Mouse (Mus musculus) forebrain, embryonic 10.5 days (tissue): ENCODE data around the gene Olfr52. TPM values are rescaled to one million over a fixed set of nuclear protein-coding genes. Genes with fewer than 3 reads are reported as not detected.
"Not testable (repeated sequence)": the region's sequence is repeated elsewhere in the genome, so short reads cannot be mapped to it uniquely, and the experiment has no call there.

Experiments used
- DNase-seq: peaks from one replicate; pipeline ENCODE4 v3.0.0-alpha.2; 2017; ENCODE audit warnings: low spot score; ENCODE audit errors: extremely low spot score
- H3K27ac ChIP-seq: fragments of 300-500 bp; sonication (generic); 2 replicates; pipeline ENCODE4 v1.5.1; 2016; ENCODE audit warnings: mild to moderate bottlenecking
- H3K27me3 ChIP-seq: fragments of 300-500 bp; sonication (generic); 2 replicates; pipeline ENCODE4 v1.6.1; 2016; ENCODE audit warnings: mild to moderate bottlenecking; ENCODE audit not compliant: poor library complexity, severe bottlenecking
- H3K36me3 ChIP-seq: fragments of 300-500 bp; sonication (generic); replicated peaks from 2 replicates; pipeline ENCODE4 v1.6.1; 2016; ENCODE audit warnings: mild to moderate bottlenecking, moderate library complexity
- H3K4me1 ChIP-seq: fragments of 300-500 bp; sonication (generic); 2 replicates; pipeline ENCODE4 v1.6.1; 2016
- H3K4me3 ChIP-seq: fragments of 300-500 bp; sonication (generic); 2 replicates; pipeline ENCODE4 v1.5.1; 2016; ENCODE audit warnings: mild to moderate bottlenecking, moderate library complexity
- H3K9me3 ChIP-seq: fragments of 300-500 bp; sonication (generic); 2 replicates; pipeline ENCODE4 v1.6.1; 2016; ENCODE audit warnings: mild to moderate bottlenecking, moderate library complexity
- WGBS: fragments of 180-500 bp; shearing (Covaris S2); methylation state at CpG from one replicate; pipeline ENCODE4 v1.1.7; 2016; 5-methylcytosine and 5-hydroxymethylcytosine counted together
- polyA plus RNA-seq: library from polyadenylated mRNA; unstranded; fragments of >200 nt; fragmentation: Nextera tagmentation; extraction: Ambion mirVana; gene quantifications from 2 replicates; pipeline ENCODE4 v1.2.1, GENCODE M21; 2016

Olfr52 gene
- not detected in 2 replicates for polyA plus RNA-seq

- Histone ChIP-seq H3K27ac (no peak within 1 kb of the TSS), H3K27me3 (no peaks in the 10 kb centered on the region), H3K4me1 (no peaks in the 10 kb centered on the region), H3K4me3 (no peak within 1 kb of the TSS), H3K9me3 (no peaks in the 10 kb centered on the region), H3K36me3 (no peaks in the 10 kb centered on the region)
- DNase-seq, result no peak
These were observed at the start of gene Olfr52 for GRCm38 (mm10) chr2:86185583-86185982. Gene Olfr52 (minus strand): TSS chr2:86185683.

- no peak for DNase-seq
- no peaks in the 10 kb centered on the region for H3K36me3 ChIP-seq
- no peak within 1 kb of the TSS for H3K4me3 ChIP-seq
- H3K4me1 ChIP-seq, result no peaks in the 10 kb centered on the region
- H3K27me3 ChIP-seq, result no peaks in the 10 kb centered on the region
- H3K27ac ChIP-seq, result no peak within 1 kb of the TSS
- WGBS, result 90% methylated on average over 1 of the region's 1 CpGs
- no peaks in the 10 kb centered on the region for H3K9me3 ChIP-seq
These were observed 45.8 kb upstream of the Olfr52 start, which contains the start of gene Olfr1047 for GRCm38 (mm10) chr2:86231301-86231700. Gene Olfr1047 (minus strand): TSS chr2:86231401.

- Histone ChIP-seq H3K27ac (no peak within 1 kb of the TSS), H3K36me3 (no peaks in the 10 kb centered on the region), H3K27me3 (no peaks in the 10 kb centered on the region), H3K9me3 (no peaks in the 10 kb centered on the region), H3K4me1 (no peaks in the 10 kb centered on the region), H3K4me3 (no peak within 1 kb of the TSS)
- no peak for DNase-seq
- WGBS, result 83% methylated on average over 2 of the region's 2 CpGs
These were observed 33.7 kb upstream of the Olfr52 start, which contains the start of gene Olfr1046 for GRCm38 (mm10) chr2:86219214-86219613. Gene Olfr1046 (minus strand): TSS chr2:86219314.

- no peaks in the 10 kb centered on the region for H3K9me3 ChIP-seq
- H3K4me1 ChIP-seq, result no peaks in the 10 kb centered on the region
- no peak within 1 kb of the TSS for H3K27ac ChIP-seq
- H3K27me3 ChIP-seq, result no peaks in the 10 kb centered on the region
- no peak within 1 kb of the TSS for H3K4me3 ChIP-seq
- no peak for DNase-seq
- H3K36me3 ChIP-seq, result no peaks in the 10 kb centered on the region
These were observed 17.4 kb upstream of the Olfr52 start, which contains the start of gene Olfr1045 for GRCm38 (mm10) chr2:86202909-86203308. Gene Olfr1045 (minus strand): TSS chr2:86203009.

- Histone ChIP-seq H3K4me3 (no peak overlapping the region), H3K36me3 (no peaks in the 10 kb centered on the region), H3K27ac (no peak overlapping the region), H3K9me3 (no peaks in the 10 kb centered on the region), H3K27me3 (no peaks in the 10 kb centered on the region), H3K4me1 (no peaks in the 10 kb centered on the region)
- 68% methylated on average over 1 of the region's 1 CpGs for WGBS
- no peak for DNase-seq
These were observed 10.4 kb upstream of the Olfr52 start for GRCm38 (mm10) chr2:86195863-86196262.

- WGBS, result 84% methylated on average over 3 of the region's 3 CpGs
- no peak overlapping the region for H3K27ac ChIP-seq
- no peak for DNase-seq
These were observed 5.5 kb downstream of the Olfr52 start for GRCm38 (mm10) chr2:86179950-86180349.

GRCm38 (mm10) chr2:86177720-86178119 lies 7.8 kb downstream of the Olfr52 start, which contains the start of gene Olfr1044:
Gene Olfr1044 (minus strand): TSS chr2:86177820.
- no peaks in the 10 kb centered on the region for H3K4me1 ChIP-seq
- DNase-seq, result no peak
- H3K36me3 ChIP-seq, result no peaks in the 10 kb centered on the region
- no peaks in the 10 kb centered on the region for H3K27me3 ChIP-seq
- no peak within 1 kb of the TSS for H3K27ac ChIP-seq
- no peak within 1 kb of the TSS for H3K4me3 ChIP-seq
- no peaks in the 10 kb centered on the region for H3K9me3 ChIP-seq

More at GRCm38 (mm10) chr2:86179950-86180349, 5.5 kb downstream of the Olfr52 start:
- Histone ChIP-seq H3K4me1 (no peaks in the 10 kb centered on the region), H3K27me3 (no peaks in the 10 kb centered on the region), H3K36me3 (no peaks in the 10 kb centered on the region), H3K9me3 (no peaks in the 10 kb centered on the region), H3K4me3 (no peak overlapping the region)

- DNase-seq, H3K27ac ChIP-seq, H3K9me3 ChIP-seq, H3K36me3 ChIP-seq, H3K27me3 ChIP-seq, H3K4me3 ChIP-seq, H3K4me1 ChIP-seq: not testable (repeated sequence)
- WGBS, result 78% methylated on average over 7 of the region's 7 CpGs
These were observed 10.1 kb downstream of the Olfr52 start for GRCm38 (mm10) chr2:86175422-86175821.

GRCm38 (mm10) chr2:86167422-86167821 lies 18.1 kb downstream of the Olfr52 start, which contains the start of gene Olfr1043:
Gene Olfr1043 (minus strand): TSS chr2:86167522.
- H3K4me1 ChIP-seq, result no peaks in the 10 kb centered on the region
- DNase-seq, result no peak
- H3K27me3 ChIP-seq, result no peaks in the 10 kb centered on the region
- no peak within 1 kb of the TSS for H3K4me3 ChIP-seq
- H3K27ac ChIP-seq, result no peak within 1 kb of the TSS
- no peaks in the 10 kb centered on the region for H3K36me3 ChIP-seq
- no peaks in the 10 kb centered on the region for H3K9me3 ChIP-seq
- WGBS, result 88% methylated on average over 2 of the region's 2 CpGs

GRCm38 (mm10) chr2:86161738-86162137 lies 23.7 kb downstream of the Olfr52 start, which contains the start of gene Olfr1042:
Gene Olfr1042 (minus strand): TSS chr2:86161838.
- H3K4me3 ChIP-seq, result no peak within 1 kb of the TSS
- no peaks in the 10 kb centered on the region for H3K4me1 ChIP-seq
- no peaks in the 10 kb centered on the region for H3K36me3 ChIP-seq
- no peak for DNase-seq
- H3K27ac ChIP-seq, result no peak within 1 kb of the TSS
- WGBS, result 86% methylated on average over 2 of the region's 2 CpGs
- no peaks in the 10 kb centered on the region for H3K9me3 ChIP-seq
- no peaks in the 10 kb centered on the region for H3K27me3 ChIP-seq

- H3K9me3 ChIP-seq, result no peaks in the 10 kb centered on the region
- H3K27me3 ChIP-seq, result no peaks in the 10 kb centered on the region
- H3K4me1 ChIP-seq, result no peaks in the 10 kb centered on the region
- H3K4me3 ChIP-seq, result no peak within 1 kb of the TSS
- DNase-seq, result no peak
- no peak within 1 kb of the TSS for H3K27ac ChIP-seq
- H3K36me3 ChIP-seq, result no peaks in the 10 kb centered on the region
- 88% methylated on average over 1 of the region's 1 CpGs for WGBS
These were observed 38.9 kb downstream of the Olfr52 start, which contains the start of gene Olfr1040 for GRCm38 (mm10) chr2:86146632-86147031. Gene Olfr1040 (minus strand): TSS chr2:86146732.

- no peaks in the 10 kb centered on the region for H3K27me3 ChIP-seq
- no peaks in the 10 kb centered on the region for H3K9me3 ChIP-seq
- H3K4me3 ChIP-seq, result no peak within 1 kb of the TSS
- H3K27ac ChIP-seq, result no peak within 1 kb of the TSS
- no peaks in the 10 kb centered on the region for H3K36me3 ChIP-seq
- H3K4me1 ChIP-seq, result no peaks in the 10 kb centered on the region
- WGBS, result 94% methylated on average over 1 of the region's 1 CpGs
- no peak for DNase-seq
These were observed 49.7 kb downstream of the Olfr52 start, which contains the start of gene Olfr1039 for GRCm38 (mm10) chr2:86135828-86136227. Gene Olfr1039 (minus strand): TSS chr2:86135928.
